Mouse (Mus musculus) hindbrain, embryonic 10.5 days (tissue): ENCODE data around the gene Gse1. TPM values are rescaled to one million over a fixed set of nuclear protein-coding genes. Genes with fewer than 3 reads are reported as not detected.
A peak's percentile ranks its signal among the peaks of the same experiment; 100 is the strongest.

ENCODE experiments used
- DNase-seq: peaks from one replicate; pipeline ENCODE4 v3.0.0-alpha.2; 2017; ENCODE audit warnings: low spot score
- H3K27ac ChIP-seq: fragments of 300-500 bp; sonication (generic); 2 replicates; pipeline ENCODE4 v1.5.1; 2016; ENCODE audit warnings: mild to moderate bottlenecking, moderate library complexity
- H3K27me3 ChIP-seq: fragments of 300-500 bp; sonication (generic); 2 replicates; pipeline ENCODE4 v1.6.1; 2016; ENCODE audit warnings: mild to moderate bottlenecking; ENCODE audit not compliant: poor library complexity, insufficient read depth, severe bottlenecking
- H3K36me3 ChIP-seq: fragments of 300-500 bp; sonication (generic); 2 replicates; pipeline ENCODE4 v1.6.1; 2016; ENCODE audit warnings: mild to moderate bottlenecking, moderate library complexity
- H3K4me1 ChIP-seq: fragments of 300-500 bp; sonication (generic); replicated peaks from 2 replicates; pipeline ENCODE4 v1.6.1; 2016; ENCODE audit warnings: mild to moderate bottlenecking
- H3K4me3 ChIP-seq: fragments of 300-500 bp; sonication (generic); 2 replicates; pipeline ENCODE4 v1.5.1; 2016; ENCODE audit warnings: mild to moderate bottlenecking, moderate library complexity
- H3K9me3 ChIP-seq: fragments of 300-500 bp; sonication (generic); 2 replicates; pipeline ENCODE4 v1.6.1; 2016; ENCODE audit warnings: mild to moderate bottlenecking, moderate library complexity
- WGBS: fragments of 180-500 bp; shearing (Covaris S2); methylation state at CpG from one replicate; pipeline ENCODE4 v1.1.7; 2016; 5-methylcytosine and 5-hydroxymethylcytosine counted together
- polyA plus RNA-seq: library from polyadenylated mRNA; unstranded; fragments of >200 nt; fragmentation: Nextera tagmentation; extraction: Ambion mirVana; gene quantifications from 2 replicates; pipeline ENCODE4 v1.2.1, GENCODE M21; 2016

Gene Gse1
- polyA plus RNA-seq, 1 experiment from 2014 or later, result 22.9 TPM

DNA sequence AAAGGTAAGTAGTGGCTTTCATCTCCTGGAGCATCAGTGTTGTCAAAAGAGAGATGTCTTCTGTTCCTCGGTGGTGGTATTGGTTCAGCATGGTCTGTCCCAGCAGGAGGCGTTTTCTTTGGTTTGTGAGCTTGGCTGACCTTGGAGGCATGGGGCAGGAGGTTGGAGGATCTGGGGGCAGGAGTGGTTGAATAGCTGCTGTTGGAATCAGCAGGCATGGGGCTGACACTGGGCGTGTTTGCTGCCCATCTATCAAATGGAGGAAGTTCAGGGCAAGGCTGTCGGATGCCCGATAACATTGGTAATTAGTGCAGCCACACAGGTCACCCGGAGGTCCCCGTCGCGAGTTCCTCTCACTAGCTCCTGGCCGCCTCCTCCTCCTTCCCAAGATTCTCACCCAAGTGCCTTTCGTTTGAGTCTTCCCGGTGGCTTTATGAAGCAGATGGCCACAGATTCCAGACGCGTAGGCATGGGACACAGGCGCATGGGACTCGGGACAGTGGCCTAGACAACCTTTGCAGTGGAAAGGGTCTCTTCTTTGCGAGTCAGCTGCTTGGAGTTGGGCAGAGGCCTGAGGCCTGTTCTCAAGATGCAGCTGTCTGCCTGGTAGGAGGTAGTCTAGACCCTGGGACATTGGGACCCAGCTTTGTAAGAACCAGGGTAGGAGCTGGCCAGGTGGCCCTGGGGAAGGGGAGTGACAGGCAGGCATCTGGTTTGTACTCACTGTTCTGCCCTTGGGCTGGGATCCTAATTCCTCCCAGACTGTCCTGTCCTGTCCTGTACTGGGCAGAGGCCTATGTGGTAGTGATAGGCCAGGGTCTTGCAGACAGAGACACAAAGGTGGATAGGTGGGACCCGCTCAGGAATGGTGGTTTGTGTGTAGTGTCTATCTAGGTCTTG lies 2.7 kb downstream of the Gse1 start:
- peaks cover 16% of the 10 kb centered on the region for H3K36me3 ChIP-seq
- H3K4me1 ChIP-seq, result peaks cover 88% of the 10 kb centered on the region
- H3K27me3 ChIP-seq, result peaks cover 82% of the 10 kb centered on the region
- H3K27ac ChIP-seq, result peak overlapping the region; percentile 88; the same call in 1 of the 2 replicates
- WGBS, result 24% methylated on average over 18 of the region's 18 CpGs
- DNase-seq, result peak; percentile 58
- H3K9me3 ChIP-seq, result no peaks in the 10 kb centered on the region
- H3K4me3 ChIP-seq, result peak overlapping the region; percentile 70

DNA sequence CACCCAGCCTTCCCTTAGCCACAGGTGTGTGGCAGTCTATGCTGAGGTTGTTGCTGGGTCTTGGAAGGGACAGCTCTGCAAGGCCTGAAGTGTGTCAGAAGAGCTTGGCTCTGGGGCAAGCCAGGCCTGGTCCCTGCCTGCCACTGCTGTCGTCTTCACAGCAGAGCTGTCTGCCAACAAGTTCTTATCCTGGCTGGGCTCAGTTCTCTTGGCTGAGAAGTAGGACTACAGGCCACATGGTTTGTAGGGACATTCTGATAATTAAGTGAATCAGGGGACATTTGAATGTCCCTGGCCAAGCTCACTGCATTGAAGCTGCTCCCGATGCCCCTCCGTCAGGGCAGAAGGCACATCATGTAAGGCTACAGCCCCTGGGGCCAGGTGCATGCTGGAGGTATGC lies 3.6 kb downstream of the Gse1 start:
- H3K4me1 ChIP-seq, result peaks cover 82% of the 10 kb centered on the region
- DNase-seq, result no peak
- peaks cover 75% of the 10 kb centered on the region for H3K27me3 ChIP-seq
- peak overlapping the region; percentile 40; the same call in 1 of the 2 replicates for H3K27ac ChIP-seq
- H3K9me3 ChIP-seq, result no peaks in the 10 kb centered on the region
- 80% methylated on average over 3 of the region's 3 CpGs for WGBS
- peak overlapping the region; percentile 70 for H3K4me3 ChIP-seq
- H3K36me3 ChIP-seq, result peaks cover 24% of the 10 kb centered on the region

DNA sequence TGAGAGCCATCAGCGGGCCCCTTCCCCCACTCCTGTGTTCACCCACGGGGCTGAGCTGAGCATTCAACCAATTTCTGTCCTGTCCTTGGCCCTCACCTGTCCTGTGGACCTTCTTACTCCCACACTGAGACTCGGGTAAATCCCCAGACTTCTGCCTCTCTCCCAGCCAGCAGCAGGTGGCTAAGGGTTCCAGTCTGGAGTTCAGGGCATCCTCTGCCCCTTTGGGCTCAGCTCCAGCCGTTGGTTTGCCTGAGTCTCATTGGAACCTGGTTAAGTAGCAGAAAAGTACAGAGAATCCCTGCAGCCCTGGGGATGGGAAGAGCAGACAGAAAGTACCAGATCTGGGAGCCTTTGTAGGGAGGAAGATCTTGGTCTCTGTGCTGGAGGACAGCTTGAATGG lies 4.1 kb downstream of the Gse1 start:
- Histone ChIP-seq H3K36me3 (peaks cover 27% of the 10 kb centered on the region), H3K9me3 (no peaks in the 10 kb centered on the region), H3K4me3 (peak overlapping the region; percentile 70), H3K27me3 (peaks cover 71% of the 10 kb centered on the region), H3K27ac (peak overlapping the region; percentile 46; the same call in 1 of the 2 replicates), H3K4me1 (peaks cover 77% of the 10 kb centered on the region)
- no peak for DNase-seq
- 62% methylated on average over 4 of the region's 4 CpGs for WGBS

GRCm38 (mm10) chr8:120232913-120233312 lies 4.7 kb downstream of the Gse1 start:
- peak overlapping the region; percentile 70 for H3K4me3 ChIP-seq
- DNase-seq, result no peak
- 35% methylated on average over 13 of the region's 13 CpGs for WGBS
- H3K4me1 ChIP-seq, result peaks cover 72% of the 10 kb centered on the region
- peaks cover 66% of the 10 kb centered on the region for H3K27me3 ChIP-seq
- H3K27ac ChIP-seq, result peak overlapping the region; percentile 46
- H3K9me3 ChIP-seq, result peaks cover 2% of the 10 kb centered on the region; the same call in 1 of the 2 replicates
- peaks cover 33% of the 10 kb centered on the region for H3K36me3 ChIP-seq

GRCm38 (mm10) chr8:120234457-120234856 lies 6.2 kb downstream of the Gse1 start:
- DNase-seq, result no peak
- peaks cover 10% of the 10 kb centered on the region; the same call in 1 of the 2 replicates for H3K9me3 ChIP-seq
- 77% methylated on average over 12 of the region's 12 CpGs for WGBS
- H3K27ac ChIP-seq, result 0 out of 2 replicates have a peak overlapping the region, but pooled peaks have one; percentile 16
- no peak overlapping the region for H3K4me3 ChIP-seq
- peaks cover 60% of the 10 kb centered on the region for H3K4me1 ChIP-seq
- H3K27me3 ChIP-seq, result peaks cover 56% of the 10 kb centered on the region
- H3K36me3 ChIP-seq, result peaks cover 44% of the 10 kb centered on the region

GRCm38 (mm10) chr8:120234866-120235265 lies 6.6 kb downstream of the Gse1 start:
- peaks cover 10% of the 10 kb centered on the region; the same call in 1 of the 2 replicates for H3K9me3 ChIP-seq
- WGBS, result 81% methylated on average over 8 of the region's 8 CpGs
- no peak for DNase-seq
- 0 out of 2 replicates have a peak overlapping the region, but pooled peaks have one; percentile 16 for H3K27ac ChIP-seq
- H3K4me3 ChIP-seq, result no peak overlapping the region
- peaks cover 44% of the 10 kb centered on the region for H3K36me3 ChIP-seq
- peaks cover 56% of the 10 kb centered on the region for H3K4me1 ChIP-seq
- peaks cover 52% of the 10 kb centered on the region for H3K27me3 ChIP-seq

DNA sequence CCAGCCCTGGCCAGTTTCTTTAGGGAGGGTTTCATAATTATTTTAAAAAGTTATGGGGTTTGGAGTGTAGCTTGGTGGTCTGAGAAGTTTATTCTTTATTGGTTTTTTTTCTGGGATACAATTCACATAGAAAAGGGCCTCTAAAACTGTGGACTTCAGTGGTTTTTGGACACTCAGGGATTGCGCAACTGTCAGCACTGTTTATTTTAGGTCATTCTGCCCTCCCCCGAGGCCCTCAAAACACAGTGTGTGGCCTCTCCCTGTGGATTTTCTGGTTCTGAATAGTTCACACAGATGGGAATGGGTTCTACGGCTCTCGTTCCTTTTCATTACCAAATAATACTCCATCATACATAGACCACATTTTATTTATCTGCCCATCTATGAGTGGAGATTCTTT lies 15.0 kb downstream of the Gse1 start:
- DNase-seq, result no peak
- H3K27me3 ChIP-seq, result no peaks in the 10 kb centered on the region
- H3K27ac ChIP-seq, result no peak overlapping the region
- no peaks in the 10 kb centered on the region for H3K4me1 ChIP-seq
- no peak overlapping the region for H3K4me3 ChIP-seq
- H3K36me3 ChIP-seq, result peaks cover 36% of the 10 kb centered on the region
- WGBS, result 97% methylated on average over 4 of the region's 4 CpGs
- peaks cover 10% of the 10 kb centered on the region; the same call in 1 of the 2 replicates for H3K9me3 ChIP-seq

DNA sequence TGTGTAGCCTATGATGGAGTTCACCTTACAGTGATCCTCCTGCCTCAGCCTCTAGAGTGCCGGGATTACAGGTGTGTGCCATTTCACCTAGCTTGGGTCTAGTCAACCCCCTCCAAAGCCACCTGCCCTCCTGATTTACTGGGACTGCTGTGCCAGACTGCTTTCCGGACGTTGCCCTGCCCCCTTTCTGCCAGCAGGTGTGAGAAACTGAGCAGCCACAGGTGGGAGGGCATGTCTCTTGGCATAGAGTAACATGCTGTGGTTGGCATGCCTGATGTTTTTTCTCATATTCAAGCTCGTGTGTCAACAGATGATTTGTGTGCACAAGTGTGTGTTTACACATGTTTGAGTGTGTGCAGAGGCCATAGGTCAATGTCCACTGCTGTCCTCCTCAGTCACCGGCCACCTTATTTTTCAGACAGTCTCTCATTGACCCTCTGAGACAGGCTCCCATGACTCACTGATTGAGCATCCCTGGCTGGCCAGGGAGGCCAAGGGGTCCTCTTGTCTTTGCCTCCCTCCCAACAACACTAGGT lies 15.7 kb downstream of the Gse1 start:
- Histone ChIP-seq H3K9me3 (peaks cover 5% of the 10 kb centered on the region; the same call in 1 of the 2 replicates), H3K27ac (no peak overlapping the region), H3K36me3 (peaks cover 28% of the 10 kb centered on the region), H3K4me3 (no peak overlapping the region), H3K27me3 (no peaks in the 10 kb centered on the region), H3K4me1 (no peaks in the 10 kb centered on the region)
- no peak for DNase-seq
- 96% methylated on average over 5 of the region's 5 CpGs for WGBS

- 89% methylated on average over 10 of the region's 10 CpGs for WGBS
- H3K36me3 ChIP-seq, result peaks cover 28% of the 10 kb centered on the region
- H3K27ac ChIP-seq, result no peak overlapping the region
- peaks cover 3% of the 10 kb centered on the region for H3K4me1 ChIP-seq
- DNase-seq, result no peak
- H3K4me3 ChIP-seq, result no peak overlapping the region
- H3K9me3 ChIP-seq, result peaks cover 5% of the 10 kb centered on the region; the same call in 1 of the 2 replicates
- H3K27me3 ChIP-seq, result no peaks in the 10 kb centered on the region
These were observed 16.3 kb downstream of the Gse1 start for GRCm38 (mm10) chr8:120244553-120244952.

DNA sequence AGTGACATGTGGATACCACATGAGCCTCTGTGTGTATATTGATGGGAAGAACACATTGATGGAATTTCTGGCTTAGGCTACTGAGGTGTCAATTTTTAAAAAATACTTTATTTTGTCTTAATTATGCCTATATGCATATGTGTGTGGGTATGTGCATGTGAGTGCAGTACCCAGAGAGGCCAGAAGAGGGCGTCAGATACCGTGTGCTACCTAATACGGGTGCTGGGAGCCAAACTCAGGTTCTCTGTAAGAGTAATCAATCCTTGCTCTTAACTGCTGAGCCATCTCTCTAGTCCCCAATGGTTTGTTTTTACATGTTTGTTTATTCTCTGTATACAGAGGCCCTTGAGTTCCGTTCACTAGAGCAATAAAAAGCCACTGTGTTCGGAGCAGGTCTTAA lies 19.4 kb downstream of the Gse1 start:
- Histone ChIP-seq H3K27me3 (no peaks in the 10 kb centered on the region; the same call in 1 of the 2 replicates), H3K4me3 (no peak overlapping the region), H3K36me3 (peaks cover 19% of the 10 kb centered on the region), H3K9me3 (peaks cover 5% of the 10 kb centered on the region; the same call in 1 of the 2 replicates), H3K4me1 (peaks cover 30% of the 10 kb centered on the region), H3K27ac (no peak overlapping the region)
- 77% methylated on average over 5 of the region's 5 CpGs for WGBS
- DNase-seq, result no peak

GRCm38 (mm10) chr8:120248031-120248430 lies 19.8 kb downstream of the Gse1 start:
- DNase-seq, result no peak
- H3K9me3 ChIP-seq, result peaks cover 5% of the 10 kb centered on the region; the same call in 1 of the 2 replicates
- H3K27ac ChIP-seq, result no peak overlapping the region
- H3K4me1 ChIP-seq, result peaks cover 34% of the 10 kb centered on the region
- H3K4me3 ChIP-seq, result no peak overlapping the region
- H3K27me3 ChIP-seq, result no peaks in the 10 kb centered on the region; the same call in 1 of the 2 replicates
- WGBS, result 84% methylated on average over 7 of the region's 7 CpGs
- H3K36me3 ChIP-seq, result peaks cover 19% of the 10 kb centered on the region

DNA sequence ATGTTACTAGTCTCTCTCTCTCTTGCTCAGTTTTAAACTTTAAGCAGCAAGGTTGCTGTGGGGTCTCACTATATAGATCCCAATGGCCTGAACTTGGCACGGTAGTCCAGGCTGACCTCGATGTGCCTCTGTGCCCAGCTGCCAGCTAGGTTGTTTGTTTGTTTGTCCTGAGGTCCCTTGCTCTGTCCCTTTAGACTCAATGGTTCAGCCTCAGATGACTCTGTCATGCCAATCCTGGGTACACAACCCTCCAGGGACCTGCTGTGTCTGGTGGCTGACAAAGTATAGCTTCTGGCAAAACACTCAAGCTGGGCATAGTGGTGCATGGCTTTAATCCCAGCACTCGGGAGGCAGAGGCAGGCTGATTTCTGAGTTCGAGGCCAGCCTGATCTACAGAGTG lies 20.2 kb downstream of the Gse1 start:
- DNase-seq, result no peak
- 92% methylated on average over 4 of the region's 4 CpGs for WGBS
- peaks cover 18% of the 10 kb centered on the region for H3K36me3 ChIP-seq

More for the DNA sequence above, 20.2 kb downstream of the Gse1 start:
- Histone ChIP-seq H3K4me1 (peaks cover 34% of the 10 kb centered on the region), H3K4me3 (no peak overlapping the region), H3K27me3 (no peaks in the 10 kb centered on the region; the same call in 1 of the 2 replicates), H3K9me3 (peaks cover 5% of the 10 kb centered on the region; the same call in 1 of the 2 replicates), H3K27ac (no peak overlapping the region)
